Mouse (Mus musculus) adrenal gland, adult 18-20 months (tissue): Measurements from ENCODE around the gene Cdkl3. TPM values are rescaled to one million over a fixed set of nuclear protein-coding genes. Genes with fewer than 3 reads are reported as not detected.

Experiments used
- DNase-seq, 2 experiments: peaks; one replicate each; pipeline ENCODE4 v3.0.0; 2021 to 2022; ENCODE audit warnings: low spot score in 2 of 2
- total RNA-seq, 2 experiments: library from RNA; stranded (reverse); gene quantifications; 1 replicate in 1 of 2; 2 replicates in 1 of 2; pipeline ENCODE4 v1.2.3; 2021

Gene Cdkl3
- total RNA-seq, 2 experiments from 2014 or later = 3.5 to 7.0 TPM

- no peak for DNase-seq
These were observed 7.0 kb downstream of the Cdkl3 start for GRCm38 (mm10) chr11:52011011-52011410.

- DNase-seq = no peak
These were observed 7.5 kb downstream of the Cdkl3 start for GRCm38 (mm10) chr11:52011541-52011940.

DNA sequence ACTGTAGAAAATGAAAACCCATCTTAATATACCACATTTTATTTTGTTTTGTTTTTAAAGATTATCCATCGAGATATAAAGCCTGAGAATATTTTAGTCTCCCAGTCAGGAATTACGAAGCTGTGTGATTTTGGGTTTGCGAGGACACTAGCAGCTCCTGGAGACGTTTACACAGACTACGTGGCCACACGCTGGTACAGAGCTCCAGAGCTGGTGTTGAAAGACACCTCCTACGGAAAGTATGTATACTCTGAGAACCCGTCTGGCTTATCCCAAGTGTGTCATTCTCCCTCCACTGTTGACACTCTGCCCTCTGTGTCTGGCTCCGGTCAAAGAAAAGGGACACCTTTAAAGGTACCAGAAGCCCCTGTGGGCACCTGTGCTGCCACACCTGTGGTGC is 14.2 kb downstream of the Cdkl3 start:
- DNase-seq = no peak

GRCm38 (mm10) chr11:52032356-52032755 is 28.3 kb downstream of the Cdkl3 start:
- no peak for DNase-seq

- no peak for DNase-seq
These were observed 29.9 kb downstream of the Cdkl3 start for GRCm38 (mm10) chr11:52033953-52034352.

- DNase-seq = no peak
These were observed 31.9 kb downstream of the Cdkl3 start for GRCm38 (mm10) chr11:52035905-52036304.

GRCm38 (mm10) chr11:52037659-52038058 is 33.6 kb downstream of the Cdkl3 start:
- no peak for DNase-seq

DNA sequence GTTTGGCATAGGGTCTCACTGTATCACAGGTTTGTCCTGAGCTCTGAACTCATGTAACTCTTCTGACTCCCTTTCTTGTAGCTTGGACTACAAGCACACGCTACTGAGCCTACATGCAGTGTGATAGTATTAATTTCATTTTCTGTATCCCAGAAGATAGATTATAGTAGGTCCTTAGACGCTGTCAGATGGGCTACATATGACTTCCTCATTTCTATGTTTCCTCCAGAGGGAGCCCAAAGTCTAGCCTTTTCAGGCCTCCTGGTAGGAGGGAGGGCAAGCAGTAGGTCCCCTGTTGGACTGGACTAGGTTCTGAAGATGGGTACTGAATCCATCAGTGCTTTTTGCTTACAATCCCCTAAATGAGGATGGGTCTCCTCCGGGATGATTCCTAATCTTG is 39.2 kb downstream of the Cdkl3 start:
- no peak for DNase-seq

GRCm38 (mm10) chr11:52044156-52044555 is 40.1 kb downstream of the Cdkl3 start:
- DNase-seq = no peak

DNA sequence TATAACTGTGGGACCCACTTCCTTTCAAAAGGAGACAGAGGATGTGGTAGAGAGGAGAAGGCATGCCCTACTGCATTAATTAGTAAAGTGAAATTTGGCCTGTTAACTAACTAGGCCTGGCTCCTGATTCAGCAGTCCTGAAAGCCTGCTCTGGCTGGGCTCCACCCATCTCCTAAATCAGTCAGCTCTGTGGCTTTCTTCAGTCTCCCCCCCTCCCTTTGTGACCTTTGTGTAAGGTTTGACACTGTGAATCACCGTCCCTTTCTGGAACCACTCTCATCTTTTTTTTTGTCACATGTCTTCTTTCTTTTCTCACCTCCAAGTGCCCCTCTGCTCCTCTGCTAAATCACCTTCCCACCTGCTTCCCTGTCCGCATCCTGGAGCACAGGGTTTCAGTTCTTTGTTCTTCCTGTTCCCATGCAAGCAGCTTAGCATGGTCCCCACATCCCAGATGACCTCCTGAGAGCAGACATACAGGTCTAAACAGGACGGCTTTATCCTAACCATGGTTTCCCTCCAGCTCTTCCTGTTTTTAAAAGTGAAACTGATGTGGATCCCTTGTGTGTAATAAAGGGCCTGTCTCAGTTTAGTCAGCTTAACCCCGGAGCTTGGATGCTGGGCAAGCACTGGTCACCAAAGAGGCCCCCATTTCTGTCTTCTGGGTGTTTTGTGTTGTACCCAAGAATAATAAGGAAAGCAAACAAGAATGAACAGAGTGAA is 42.6 kb downstream of the Cdkl3 start:
- no peak for DNase-seq

DNA sequence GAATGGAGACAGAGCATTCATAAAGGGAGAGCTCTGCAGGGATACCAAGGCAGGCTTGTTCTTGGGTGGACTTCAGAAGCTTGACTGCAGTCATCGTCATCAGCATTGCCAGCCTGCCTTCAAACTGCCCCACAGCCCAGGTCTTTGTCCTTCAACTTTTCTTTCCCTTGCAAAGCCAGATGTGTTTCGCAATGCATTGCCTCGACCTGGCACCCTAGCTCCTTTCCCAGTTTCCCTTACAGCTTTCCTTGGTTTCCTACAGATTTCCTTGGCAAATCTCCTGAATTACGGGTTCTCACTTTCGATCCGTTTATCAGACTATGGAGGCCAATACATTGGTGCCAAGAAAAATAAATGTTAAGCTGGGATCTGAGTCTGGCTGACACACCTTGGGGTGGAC is 49.4 kb downstream of the Cdkl3 start:
- no peak for DNase-seq

- DNase-seq = no peak
These were observed 50.7 kb downstream of the Cdkl3 start for GRCm38 (mm10) chr11:52054728-52055127.

DNA sequence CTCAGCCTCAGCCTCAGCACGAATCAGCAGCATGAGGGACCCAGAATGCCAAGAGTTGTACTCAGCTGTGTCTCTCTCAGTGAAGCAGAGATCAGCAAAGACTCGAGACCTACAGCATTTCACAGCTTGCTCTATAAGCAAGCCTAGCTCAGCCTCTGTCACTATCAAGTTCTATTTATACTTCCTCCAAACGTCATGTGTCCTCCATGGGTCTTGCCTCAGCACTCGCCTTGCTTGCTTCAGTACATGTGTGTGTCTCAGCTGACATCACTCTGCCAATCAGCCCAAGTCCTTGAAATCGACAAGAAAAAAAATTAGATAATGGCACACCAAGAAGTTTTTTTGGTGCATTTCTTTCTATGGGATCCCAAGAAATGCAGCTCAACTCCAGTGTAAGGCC is 52.2 kb downstream of the Cdkl3 start:
- DNase-seq = no peak

DNA sequence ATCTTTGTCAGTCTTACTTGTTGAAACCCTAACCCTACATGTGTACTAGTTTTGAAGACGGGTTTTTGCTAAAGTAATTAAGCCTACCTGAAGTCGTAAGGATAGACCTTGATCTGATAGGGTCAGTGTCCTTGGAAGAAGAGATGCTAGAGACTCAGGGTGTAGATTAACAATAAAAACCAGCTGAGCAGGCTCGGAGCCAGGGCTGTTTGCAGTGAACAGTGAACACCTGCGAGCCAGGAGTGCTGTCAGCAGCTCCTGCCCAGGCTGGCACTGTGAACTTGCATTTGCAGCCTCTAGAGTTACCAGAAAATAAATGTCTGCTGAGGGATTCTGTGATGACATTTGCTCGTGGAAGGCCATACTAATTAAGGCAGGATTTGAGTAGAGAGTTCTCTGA is 55.0 kb downstream of the Cdkl3 start:
- DNase-seq = no peak

DNA sequence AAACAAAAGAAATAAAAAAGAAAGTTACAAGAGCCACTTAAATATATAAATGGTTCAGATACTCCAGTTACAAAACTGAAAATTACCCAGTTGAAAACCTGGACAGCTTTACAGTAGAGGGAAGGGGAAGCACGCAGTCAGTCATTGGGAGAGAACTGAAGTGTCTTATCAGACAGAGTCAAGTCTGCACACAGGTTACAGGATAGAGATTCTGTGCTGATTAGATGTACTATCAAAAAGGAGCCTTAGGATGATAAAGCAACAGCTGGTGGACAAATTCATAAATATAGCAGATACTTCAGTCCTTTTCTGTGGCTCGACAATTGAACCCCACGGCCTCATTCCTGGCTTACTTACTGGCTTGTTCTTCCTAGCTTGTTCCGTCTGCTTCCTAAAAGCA is 56.3 kb downstream of the Cdkl3 start:
- no peak for DNase-seq

DNA sequence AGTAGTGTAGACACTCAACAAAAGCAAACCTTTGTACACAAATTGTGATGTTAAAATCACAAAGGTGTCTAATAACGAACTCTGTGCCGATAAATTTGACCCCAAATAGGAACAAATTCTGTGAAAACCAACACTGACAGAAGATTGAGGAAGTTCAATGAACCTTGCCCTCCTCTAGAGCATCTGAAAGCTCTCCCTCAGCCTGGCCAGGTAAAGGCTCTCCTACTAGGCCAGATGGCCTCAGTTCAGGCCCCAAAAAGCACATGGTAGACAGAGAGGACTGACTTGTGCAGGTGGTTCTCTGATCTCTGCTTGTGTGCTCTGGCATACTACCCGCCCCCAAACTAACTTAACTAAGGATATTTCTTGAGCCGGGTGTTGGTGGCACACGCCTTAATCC is 58.4 kb downstream of the Cdkl3 start:
- DNase-seq = no peak

- no peak for DNase-seq
These were observed 60.4 kb downstream of the Cdkl3 start for GRCm38 (mm10) chr11:52064398-52064797.

- no peak for DNase-seq
These were observed 61.8 kb downstream of the Cdkl3 start for GRCm38 (mm10) chr11:52065841-52066240.

DNA sequence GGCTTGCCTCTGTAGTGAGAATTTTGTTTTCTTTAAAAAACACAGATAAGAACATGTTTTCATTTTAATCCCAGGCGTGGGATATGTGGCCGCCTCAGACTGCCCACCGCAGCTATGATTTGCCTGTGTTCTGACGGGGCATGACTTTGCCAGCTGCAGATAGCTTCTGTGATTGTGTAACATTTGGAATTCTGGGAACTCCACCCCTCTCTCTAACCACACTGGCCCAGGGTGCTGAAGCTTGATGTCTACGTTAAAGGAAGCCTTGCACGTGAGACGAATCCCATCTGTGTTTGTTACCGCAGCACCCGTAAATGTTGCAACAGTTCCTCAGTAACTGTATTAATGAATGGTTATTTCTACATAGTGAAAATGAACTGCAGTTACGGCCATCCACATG is 67.7 kb downstream of the Cdkl3 start:
- no peak for DNase-seq

GRCm38 (mm10) chr11:52073528-52074170 is 69.6 kb downstream of the Cdkl3 start:
- no peak for DNase-seq

GRCm38 (mm10) chr11:52074626-52075470 is 70.8 kb downstream of the Cdkl3 start:
- no peak for DNase-seq
